Mouse (Mus musculus) testis, adult 2 months (tissue): ENCODE data around the gene Crtac1.

ENCODE experiments used
- CTCF ChIP-seq: fragments of 200-500 bp; IDR thresholded peaks from 2 replicates; pipeline ENCODE4 v1.5.1; 2012; ENCODE audit warnings: low read depth, mild to moderate bottlenecking, inconsistent platforms, low read length, moderate library complexity; ENCODE audit not compliant: control insufficient read depth, insufficient read depth, insufficient replicate concordance
- POLR2A ChIP-seq: fragments of 200-500 bp; IDR thresholded peaks from 2 replicates; pipeline ENCODE4 v1.6.1; 2012; ENCODE audit warnings: low read depth, mild to moderate bottlenecking, inconsistent platforms, low read length, moderate library complexity; ENCODE audit not compliant: control insufficient read depth

DNA sequence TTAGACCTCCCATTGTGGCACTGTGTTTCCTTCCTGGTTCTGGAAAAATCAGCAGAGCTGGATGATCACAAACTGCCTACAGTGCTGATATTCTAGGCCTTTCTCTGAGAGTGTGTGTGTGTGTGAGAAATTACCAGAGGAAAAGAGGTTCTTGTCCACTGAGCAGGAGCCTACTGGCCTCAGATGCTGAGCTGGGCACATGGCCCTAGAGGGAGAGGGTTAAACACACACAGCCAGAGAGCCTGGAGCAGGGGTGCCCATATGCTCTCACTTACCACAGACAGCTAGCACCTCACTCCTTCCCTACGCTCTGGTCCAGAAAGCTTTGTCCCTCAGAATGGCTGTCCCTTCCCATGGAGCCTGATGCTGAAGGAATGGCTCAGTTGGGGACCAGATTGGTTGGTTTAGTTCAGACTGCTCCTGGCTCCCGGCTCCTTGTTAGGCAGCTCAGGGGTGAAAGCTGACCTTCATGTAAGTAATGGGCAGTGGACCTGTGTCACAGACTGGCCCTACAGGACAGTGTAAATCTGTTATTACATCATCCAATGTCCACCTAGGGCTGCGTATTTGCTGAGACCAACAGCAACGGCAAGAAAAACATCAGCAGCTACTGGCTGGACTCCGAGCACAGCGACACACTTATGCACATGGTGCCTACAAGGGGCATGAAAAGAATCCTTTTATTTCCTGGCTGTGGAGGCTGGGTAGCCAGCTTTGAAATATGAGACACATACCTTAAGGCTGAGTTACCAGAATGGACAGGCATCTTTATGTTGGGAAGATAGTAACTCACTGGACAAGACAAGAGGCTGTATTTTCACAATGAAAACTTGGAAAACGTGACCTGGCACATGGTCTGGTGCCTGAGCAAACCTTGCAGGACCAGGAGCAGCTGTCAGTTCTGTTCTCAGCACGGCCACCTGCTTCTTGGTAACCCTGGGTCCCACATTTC lies 10.9 kb upstream of the Crtac1 start:
- TF ChIP-seq CTCF (no peak), POLR2A (no peak)
